Mouse (Mus musculus) thymus, adult 2 months (tissue): Measurements from ENCODE around the gene Rcan2.

Source experiments
- CTCF ChIP-seq: fragments of 200-500 bp; IDR thresholded peaks from 2 replicates; pipeline ENCODE4 v1.5.1; 2012; ENCODE audit warnings: mild to moderate bottlenecking, control low read depth, low read length, moderate library complexity, borderline replicate concordance; ENCODE audit not compliant: control insufficient read depth, poor library complexity, insufficient read depth; ENCODE audit errors: extremely low read depth
- POLR2A ChIP-seq: fragments of 200-500 bp; IDR thresholded peaks from 2 replicates; pipeline ENCODE4 v1.6.1; 2012; ENCODE audit warnings: mild to moderate bottlenecking, low read length, control low read depth, moderate library complexity; ENCODE audit not compliant: control insufficient read depth, poor library complexity, insufficient read depth; ENCODE audit errors: extremely low read depth

DNA sequence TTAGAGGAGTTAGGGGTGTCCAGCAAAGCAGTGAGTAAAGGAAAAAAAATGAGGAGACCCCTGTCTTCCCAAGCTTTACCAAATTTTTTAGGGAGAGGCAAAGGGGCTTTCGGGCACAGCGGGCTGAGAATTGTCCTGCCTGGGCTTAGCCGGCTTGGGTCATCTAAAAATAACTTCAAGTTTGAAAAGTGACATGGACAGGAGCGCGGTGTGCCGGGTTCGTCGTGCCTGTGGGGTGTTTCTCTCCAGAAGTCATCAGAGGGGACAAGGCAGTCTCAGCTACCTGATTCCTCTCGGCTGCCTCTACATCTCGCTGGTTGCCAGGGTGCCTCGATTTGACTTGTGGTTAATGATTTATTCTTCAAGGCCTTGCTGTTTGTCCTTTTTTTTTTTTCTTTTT, 1.3 kb downstream of the Rcan2 start:
- TF ChIP-seq CTCF: no peak
- TF ChIP-seq POLR2A: no peak
